Mouse (Mus musculus) heart, postnatal 36 days (tissue): ENCODE data around the gene Ap4e1. TPM values are rescaled to one million over a fixed set of nuclear protein-coding genes. Genes with fewer than 3 reads are reported as not detected.
"Not testable (repeated sequence)": the region's sequence is repeated elsewhere in the genome, so short reads cannot be mapped to it uniquely, and the experiment has no call there.

ENCODE experiments used
- DNase-seq, 2 experiments: peaks; one replicate each; pipeline ENCODE4 v3.0.0; 2021 to 2022
- intact Hi-C: fragments of 180-260 bp; cut with DNase I; formaldehyde crosslinking; loops from one replicate; pipeline ENCODE4 v1.15.1; 2025
- microRNA-seq, 2 experiments: library from miRNA; unstranded; fragments of <30 nt; microRNA quantifications; one replicate each; pipeline ENCODE4 v1.2.0; 2021; ENCODE audit warnings: borderline number of aligned reads in 2 of 2
- total RNA-seq, 2 experiments: library from RNA; stranded (reverse); gene quantifications; 2 replicates each; pipeline ENCODE4 v1.2.3; 2021

The Ap4e1 gene
- total RNA-seq, 2 experiments from 2014 or later = 6.2 to 6.4 TPM

GRCm38 (mm10) chr2:127070879-127071278 is 62.4 kb downstream of the Ap4e1 start:
- intact Hi-C loops = loop anchor here (5.0 kb wide), 1 partner anchor 61 kb away; the partner anchor contains the start of gene Ncaph

DNA sequence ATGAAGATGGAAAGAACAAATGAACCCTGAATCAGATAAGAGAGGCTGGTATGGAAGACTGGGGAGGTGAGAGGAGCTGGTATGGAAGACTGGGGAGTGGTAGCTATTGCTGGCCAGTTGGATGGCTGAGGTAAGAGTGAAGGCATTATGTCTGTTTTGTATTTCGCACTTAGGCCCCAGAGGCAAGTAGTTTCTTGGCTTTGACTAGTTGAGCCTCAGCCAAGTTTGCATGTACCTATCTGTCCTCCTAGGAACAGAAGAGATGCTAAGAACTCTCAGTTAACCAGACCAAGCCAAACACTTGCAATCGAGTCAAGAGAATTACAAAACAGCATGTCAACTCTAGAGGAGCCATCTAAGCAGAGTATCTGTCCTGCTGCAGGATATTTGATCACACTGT is 65.6 kb downstream of the Ap4e1 start:
- no peak for DNase-seq
- intact Hi-C loops = loop anchor here (5.0 kb wide), 1 partner anchor 58 kb away; the partner anchor contains the start of gene Ncaph

More at GRCm38 (mm10) chr2:127070879-127071278, 62.4 kb downstream of the Ap4e1 start:
- DNase-seq = no peak

DNA sequence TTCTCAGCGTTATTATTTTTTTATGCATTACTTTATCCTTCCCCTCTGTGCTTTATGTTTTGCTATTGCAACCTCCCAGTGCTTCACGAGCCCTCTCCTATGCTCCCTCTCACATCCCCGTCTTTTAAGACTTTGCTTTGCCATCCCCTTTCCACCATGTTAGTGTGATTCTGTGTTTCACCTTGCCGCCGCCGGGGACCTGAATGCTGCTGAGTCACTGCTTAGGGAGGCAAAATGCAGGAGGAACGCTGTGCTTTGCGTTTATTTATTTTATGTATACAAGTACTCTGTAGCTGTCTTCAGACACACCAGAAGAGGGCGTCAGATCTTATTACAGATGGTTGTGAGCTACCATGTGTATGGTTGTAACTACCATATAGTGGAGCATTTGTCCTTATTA is 69.1 kb downstream of the Ap4e1 start:
- DNase-seq = no peak
- intact Hi-C loops = no loop called here

DNA sequence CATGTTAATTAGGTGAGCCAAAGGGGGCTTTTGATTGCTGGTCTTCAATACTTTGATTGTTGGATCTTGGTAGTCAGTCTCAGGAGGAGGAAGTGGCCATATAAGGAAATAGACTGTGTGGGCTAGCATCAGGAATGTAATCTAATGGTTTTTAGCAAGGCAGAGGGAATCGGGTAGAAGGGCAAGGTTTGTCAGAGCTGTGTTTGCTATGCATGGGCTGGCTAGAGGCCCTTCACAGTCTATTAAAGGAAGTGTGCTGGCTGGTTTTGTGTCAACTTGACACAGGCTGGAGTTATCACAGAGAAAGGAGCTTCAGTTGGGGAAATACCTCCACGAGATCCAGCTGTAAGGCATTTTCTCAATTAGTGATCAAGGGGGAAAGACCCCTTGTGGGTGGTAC is 70.5 kb downstream of the Ap4e1 start:
- DNase-seq, intact Hi-C loops: not testable (repeated sequence)

DNA sequence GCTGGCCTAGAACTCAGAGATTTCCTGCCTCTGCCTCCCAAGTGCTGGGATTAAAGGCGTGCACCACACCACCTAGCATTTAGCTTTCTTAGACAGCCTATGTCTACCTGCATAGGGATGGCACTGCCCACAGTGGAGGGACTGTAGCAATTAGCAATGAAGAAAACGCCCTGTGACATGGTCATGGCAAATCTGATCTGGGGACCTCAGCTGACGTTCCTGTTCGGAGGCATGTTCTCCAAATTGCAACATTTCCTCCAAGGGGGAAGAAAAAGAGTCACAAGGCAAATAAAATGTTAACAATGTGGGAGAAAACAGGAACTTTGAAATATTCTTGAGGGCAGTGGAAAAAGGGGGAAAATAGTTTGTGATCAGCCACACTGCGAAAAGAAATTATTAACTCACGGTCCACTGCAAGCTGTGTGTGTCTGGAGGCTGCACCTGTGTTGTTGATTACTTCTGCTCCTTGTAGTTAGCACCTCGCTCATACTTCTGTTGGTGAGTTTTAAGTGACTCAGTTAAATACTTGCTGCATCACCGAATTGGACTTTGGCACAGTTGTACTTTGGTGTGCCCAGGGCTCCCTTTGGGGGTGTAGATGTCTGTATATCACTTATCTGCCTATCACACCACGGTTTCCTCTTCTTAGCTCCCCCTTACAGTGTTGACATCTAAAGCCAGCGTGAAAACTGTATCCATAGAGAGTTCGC is 71.5 kb downstream of the Ap4e1 start:
- DNase-seq = peak in 1 of 2 experiments; percentile 14
- intact Hi-C loops = no loop called here

- DNase-seq = no peak
These were observed 72.2 kb downstream of the Ap4e1 start for GRCm38 (mm10) chr2:127080591-127081218.

GRCm38 (mm10) chr2:127086235-127086634 is 77.7 kb downstream of the Ap4e1 start:
- DNase-seq = no peak

More at GRCm38 (mm10) chr2:127080591-127081218, 72.2 kb downstream of the Ap4e1 start:
- intact Hi-C loops = no loop called here

DNA sequence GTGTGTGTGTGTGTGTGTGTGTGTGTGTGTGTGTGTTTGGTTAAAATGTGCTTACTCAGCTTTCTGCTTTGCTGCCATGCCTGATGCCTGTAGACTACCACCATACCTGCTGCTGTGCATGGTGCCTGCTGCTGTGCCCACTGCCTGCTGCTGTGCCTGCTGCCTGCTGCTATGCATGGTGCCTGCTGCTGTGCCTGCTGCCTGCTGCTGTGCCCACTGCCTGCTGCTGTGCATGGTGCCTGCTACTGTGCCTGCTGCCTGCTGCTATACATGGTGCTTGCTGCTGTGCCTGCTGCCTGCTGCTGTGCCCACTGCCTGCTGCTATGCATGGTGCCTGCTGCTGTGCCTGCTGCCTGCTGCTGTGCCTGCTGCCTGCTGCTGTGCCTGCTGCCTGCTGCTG is 81.6 kb downstream of the Ap4e1 start:
- intact Hi-C loops, DNase-seq: not testable (repeated sequence)

More at GRCm38 (mm10) chr2:127086235-127086634, 77.7 kb downstream of the Ap4e1 start:
- intact Hi-C loops = no loop called here

DNA sequence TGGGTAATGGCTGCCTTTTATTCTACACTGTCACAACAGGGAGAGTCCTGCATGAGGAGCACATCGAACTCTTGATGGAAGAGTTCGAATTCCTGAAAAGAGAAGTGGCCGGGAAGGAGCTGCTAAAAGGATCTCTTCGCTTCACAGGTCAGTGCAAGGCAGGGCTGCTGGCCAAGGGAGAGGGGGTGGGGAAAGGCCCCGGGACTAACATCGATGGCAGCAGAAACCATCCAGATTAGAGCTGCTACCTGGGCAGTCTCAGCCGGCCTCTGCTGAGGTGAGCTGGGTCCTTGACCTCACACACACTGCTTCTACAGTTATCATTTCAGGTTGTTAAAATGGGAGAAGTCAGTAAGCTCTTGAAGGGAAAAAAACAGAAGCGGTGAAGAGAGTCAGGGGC is 83.5 kb downstream of the Ap4e1 start:
- intact Hi-C loops = no loop called here
- no peak for DNase-seq

GRCm38 (mm10) chr2:127108986-127109385 is 100.5 kb downstream of the Ap4e1 start:
- intact Hi-C loops = loop anchor here (5.0 kb wide), 1 partner anchor 93 kb away; no protein-coding TSS in a partner anchor
- no peak for DNase-seq

Small RNAs within 50 kb of the gene (microRNA-seq; reads per million reads assigned to microRNA genes)
- gene Gm24081 = 0 reads per million in 2 experiments

Other genes starting within 250 kb of the Ap4e1 start
- gene Usp50, start 225.2 kb upstream of the Ap4e1 start, total RNA-seq = not detected
- gene Trpm7, start 132.5 kb upstream of the Ap4e1 start, total RNA-seq = 10 to 100 TPM; 27.7 to 38.4 TPM
- 10 to 100 TPM; 54.8 to 63.8 TPM for gene Sppl2a, start 75.5 kb upstream of the Ap4e1 start, total RNA-seq
- 10 to 100 TPM; 19.0 to 19.9 TPM for gene Blvra, start 61.9 kb downstream of the Ap4e1 start, total RNA-seq
- 1 to 10 TPM; 1.9 to 2.0 TPM for gene Ncaph, start 125.2 kb downstream of the Ap4e1 start, total RNA-seq
- gene Itpripl1, start 134.7 kb downstream of the Ap4e1 start, total RNA-seq = 10 to 100 TPM; 12.0 to 15.8 TPM
- under 1 TPM; 0.17 to 0.38 TPM for gene 1810024B03Rik, start 199.6 kb downstream of the Ap4e1 start, total RNA-seq
- 10 to 100 TPM; 64.8 to 71.2 TPM for gene Snrnp200, start 199.7 kb downstream of the Ap4e1 start, total RNA-seq
- 10 to 100 TPM; 60.5 to 63.5 TPM for gene Ciao1, start 239.1 kb downstream of the Ap4e1 start, total RNA-seq
- 10 to 100 TPM; 27.9 to 28.3 TPM for gene Tmem127, start 239.2 kb downstream of the Ap4e1 start, total RNA-seq